Mouse (Mus musculus) thymus, adult 2 months (tissue): ENCODE results near the gene Map2k1.

Experiments
- CTCF ChIP-seq: fragments of 200-500 bp; IDR thresholded peaks from 2 replicates; pipeline ENCODE4 v1.5.1; 2012; ENCODE audit warnings: mild to moderate bottlenecking, control low read depth, low read length, moderate library complexity, borderline replicate concordance; ENCODE audit not compliant: control insufficient read depth, poor library complexity, insufficient read depth; ENCODE audit errors: extremely low read depth
- POLR2A ChIP-seq: fragments of 200-500 bp; IDR thresholded peaks from 2 replicates; pipeline ENCODE4 v1.6.1; 2012; ENCODE audit warnings: mild to moderate bottlenecking, low read length, control low read depth, moderate library complexity; ENCODE audit not compliant: control insufficient read depth, poor library complexity, insufficient read depth; ENCODE audit errors: extremely low read depth

- TF ChIP-seq CTCF (no peak), POLR2A (no peak)
These were observed 36.8 kb downstream of the Map2k1 start for GRCm38 (mm10) chr9:64216641-64217040.
